Mouse (Mus musculus): Measurements from ENCODE around the gene 1110008L16Rik.

- TF ChIP-seq CTCF (IDR thresholded peaks at IDR 0.05; ENCODE audit: control insufficient read depth, insufficient read depth, low read length) (no peak), POLR2A (IDR thresholded peaks at IDR 0.05; ENCODE audit: borderline replicate concordance, control insufficient read depth, low read depth, low read length) (no peak)
These were observed 126.9 kb downstream of the 1110008L16Rik start for GRCm38 (mm10) chr12:55426300-55426699.
